Mouse (Mus musculus) hindbrain, embryonic 13.5 days (tissue): Measurements from ENCODE around the gene Ift46. TPM values are rescaled to one million over a fixed set of nuclear protein-coding genes. Genes with fewer than 3 reads are reported as not detected.

ENCODE experiments used
- ATAC-seq: fragments of 200-750 bp; cut with Nextera tagmentation; 2 replicates; pipeline ENCODE4 v1.8.0; 2017; ENCODE audit warnings: moderate TSS enrichment; ENCODE audit not compliant: low FRiP score
- H3K27ac ChIP-seq: fragments of 300-500 bp; sonication (generic); 2 replicates; pipeline ENCODE4 v1.5.1; 2015; ENCODE audit warnings: inconsistent platforms, mild to moderate bottlenecking, moderate library complexity
- H3K27me3 ChIP-seq: fragments of 300-500 bp; sonication (generic); 2 replicates; pipeline ENCODE4 v1.6.1; 2015; ENCODE audit warnings: mild to moderate bottlenecking, inconsistent platforms
- H3K36me3 ChIP-seq: fragments of 300-500 bp; sonication (generic); 2 replicates; pipeline ENCODE4 v1.6.1; 2015; ENCODE audit warnings: mild to moderate bottlenecking, inconsistent platforms
- H3K4me1 ChIP-seq: fragments of 300-500 bp; sonication (generic); replicated peaks from 2 replicates; pipeline ENCODE4 v1.6.1; 2015; ENCODE audit warnings: inconsistent platforms
- H3K4me2 ChIP-seq: fragments of 300-500 bp; sonication (generic); 2 replicates; pipeline ENCODE4 v1.6.1; 2015; ENCODE audit warnings: inconsistent platforms, mild to moderate bottlenecking, moderate library complexity
- H3K4me3 ChIP-seq: fragments of 300-500 bp; sonication (generic); 2 replicates; pipeline ENCODE4 v1.5.1; 2015; ENCODE audit warnings: mild to moderate bottlenecking, inconsistent platforms
- H3K9ac ChIP-seq: fragments of 300-500 bp; sonication (generic); 2 replicates; pipeline ENCODE4 v1.6.1; 2015; ENCODE audit warnings: mild to moderate bottlenecking, inconsistent platforms
- H3K9me3 ChIP-seq: fragments of 300-500 bp; sonication (generic); 2 replicates; pipeline ENCODE4 v1.6.1; 2016; ENCODE audit warnings: inconsistent platforms
- WGBS: fragments of 180-500 bp; shearing (Covaris S2); methylation state at CpG from one replicate; pipeline ENCODE4 v1.1.7; 2015; 5-methylcytosine and 5-hydroxymethylcytosine counted together
- polyA plus RNA-seq: library from polyadenylated mRNA; unstranded; fragments of >200 nt; fragmentation: Nextera tagmentation; extraction: Ambion mirVana; gene quantifications from 2 replicates; pipeline ENCODE4 v1.2.1, GENCODE M21; 2015

The Ift46 gene
- polyA plus RNA-seq, 1 experiment from 2014 or later = 163 TPM

DNA sequence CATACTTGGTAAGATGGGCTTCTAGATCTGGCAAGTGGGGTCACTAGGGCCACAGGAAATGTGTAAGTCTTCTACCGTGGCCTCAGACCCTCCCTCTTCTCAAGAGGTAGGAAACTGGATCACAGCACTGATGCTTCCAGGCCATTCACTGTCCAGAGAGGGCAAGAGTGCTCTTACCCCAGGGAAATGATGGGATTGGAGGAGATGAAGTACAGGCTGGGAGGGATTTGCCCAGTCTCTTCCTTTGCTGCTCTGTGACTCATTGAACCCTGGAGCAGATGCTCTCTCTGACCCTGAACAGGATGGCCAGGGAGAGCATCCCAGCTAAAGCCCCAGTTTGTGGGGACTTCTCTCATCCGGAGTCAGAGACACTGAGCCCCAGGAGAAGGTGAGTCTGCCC lies 43.0 kb upstream of the Ift46 start:
- no peak overlapping the region for H3K4me3 ChIP-seq
- no peaks in the 10 kb centered on the region for H3K27me3 ChIP-seq
- no peak overlapping the region for H3K9ac ChIP-seq
- no peaks in the 10 kb centered on the region for H3K36me3 ChIP-seq
- no peak for ATAC-seq
- peak overlapping the region; percentile 82 for H3K27ac ChIP-seq
- H3K4me2 ChIP-seq = no peak overlapping the region
- H3K4me1 ChIP-seq = peaks cover 72% of the 10 kb centered on the region
- H3K9me3 ChIP-seq = no peaks in the 10 kb centered on the region
- 48% methylated on average over 2 of the region's 2 CpGs for WGBS

DNA sequence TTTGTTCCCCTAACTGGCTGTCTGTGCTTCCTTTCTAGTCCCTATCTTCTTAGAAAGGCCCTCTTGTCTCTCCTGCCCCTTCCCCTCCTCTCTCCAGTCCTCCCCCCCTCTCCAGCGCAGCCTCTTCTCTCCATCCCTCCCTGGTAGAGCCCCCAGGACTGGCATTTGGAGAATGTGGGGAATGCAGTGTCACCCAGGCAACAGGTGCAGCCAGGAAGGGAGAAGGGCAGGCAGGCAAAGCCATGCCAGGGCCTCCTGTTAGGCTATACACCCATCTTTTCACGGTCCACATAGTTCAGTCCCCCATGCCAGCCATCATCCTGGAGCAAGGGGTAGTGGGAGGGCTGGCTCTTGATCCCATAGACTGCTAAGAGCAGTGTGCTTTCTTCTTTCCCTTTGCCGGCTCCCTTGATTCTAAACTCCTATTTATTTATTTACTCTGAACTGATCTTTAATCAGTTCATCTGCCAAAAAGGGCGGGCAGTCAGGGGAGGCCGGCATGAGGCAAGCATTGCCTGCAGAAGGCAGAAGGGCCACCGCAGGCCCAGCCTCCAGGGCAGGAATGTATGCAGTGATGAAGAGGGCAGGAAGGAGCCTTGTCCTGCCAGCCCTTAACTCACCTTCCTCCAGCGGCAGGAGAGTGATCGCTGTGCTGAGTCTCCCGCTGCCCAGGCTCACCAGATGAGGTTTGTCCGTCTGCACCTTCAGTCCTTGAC lies 41.1 kb upstream of the Ift46 start:
- H3K4me1 ChIP-seq = peaks cover 58% of the 10 kb centered on the region
- H3K9ac ChIP-seq = no peak overlapping the region
- H3K4me2 ChIP-seq = no peak overlapping the region
- no peak overlapping the region for H3K4me3 ChIP-seq
- WGBS = 49% methylated on average over 10 of the region's 10 CpGs
- no peaks in the 10 kb centered on the region for H3K27me3 ChIP-seq
- ATAC-seq = no peak
- H3K27ac ChIP-seq = peak overlapping the region; percentile 50
- H3K9me3 ChIP-seq = no peaks in the 10 kb centered on the region
- no peaks in the 10 kb centered on the region for H3K36me3 ChIP-seq

DNA sequence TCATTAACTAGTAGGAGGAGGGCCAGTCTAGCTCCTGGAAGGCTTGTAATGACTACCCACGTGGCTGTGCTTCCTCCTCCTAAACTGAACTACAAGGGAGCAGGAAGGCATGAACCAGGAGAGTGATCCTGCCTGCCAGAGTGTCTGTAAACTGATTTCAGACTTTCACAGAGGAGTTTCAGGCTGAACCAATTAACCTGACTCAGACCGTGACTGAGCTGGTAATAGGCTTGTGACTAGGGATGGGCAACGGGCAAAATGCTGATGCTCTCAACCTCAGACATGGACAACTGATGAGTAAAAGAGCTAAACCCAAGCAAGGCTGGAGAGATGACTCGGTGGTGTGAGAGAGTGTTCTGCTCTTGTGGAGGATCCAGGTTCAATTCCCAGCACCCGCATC lies 40.3 kb upstream of the Ift46 start:
- Histone ChIP-seq H3K27me3 (peaks cover 3% of the 10 kb centered on the region), H3K9me3 (no peaks in the 10 kb centered on the region), H3K4me2 (no peak overlapping the region), H3K9ac (no peak overlapping the region), H3K4me3 (no peak overlapping the region), H3K4me1 (peaks cover 50% of the 10 kb centered on the region), H3K36me3 (no peaks in the 10 kb centered on the region), H3K27ac (0 out of 2 replicates have a peak overlapping the region, but pooled peaks have one; percentile 50)
- 67% methylated on average over 5 of the region's 5 CpGs for WGBS
- ATAC-seq = no peak

DNA sequence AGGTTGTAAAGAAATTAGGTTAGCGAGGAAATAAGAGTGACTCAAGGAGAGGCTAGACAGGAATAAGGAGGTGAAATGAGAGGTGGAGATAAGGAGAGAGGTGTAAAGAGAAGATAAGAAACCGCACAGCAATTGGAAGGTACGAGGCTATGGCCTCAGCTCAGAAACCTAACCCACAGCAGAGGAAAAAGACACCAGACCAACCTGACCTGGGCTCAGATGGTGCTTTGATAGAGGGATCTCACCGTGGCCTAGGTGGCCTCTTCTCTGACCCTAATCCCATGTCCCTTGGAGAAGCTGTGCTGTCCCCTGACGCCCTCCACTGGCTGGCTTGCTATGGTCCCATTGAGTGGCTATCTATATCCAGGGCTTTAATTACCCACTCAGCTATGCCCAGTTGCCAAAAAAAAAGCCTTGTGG lies 35.6 kb upstream of the Ift46 start:
- no peak overlapping the region for H3K4me2 ChIP-seq
- no peaks in the 10 kb centered on the region for H3K36me3 ChIP-seq
- 78% methylated on average over 5 of the region's 5 CpGs for WGBS
- ATAC-seq = no peak
- no peak overlapping the region for H3K4me3 ChIP-seq
- no peaks in the 10 kb centered on the region for H3K9me3 ChIP-seq
- H3K4me1 ChIP-seq = peaks cover 28% of the 10 kb centered on the region
- no peak overlapping the region for H3K27ac ChIP-seq
- H3K27me3 ChIP-seq = peaks cover 41% of the 10 kb centered on the region
- no peak overlapping the region for H3K9ac ChIP-seq

DNA sequence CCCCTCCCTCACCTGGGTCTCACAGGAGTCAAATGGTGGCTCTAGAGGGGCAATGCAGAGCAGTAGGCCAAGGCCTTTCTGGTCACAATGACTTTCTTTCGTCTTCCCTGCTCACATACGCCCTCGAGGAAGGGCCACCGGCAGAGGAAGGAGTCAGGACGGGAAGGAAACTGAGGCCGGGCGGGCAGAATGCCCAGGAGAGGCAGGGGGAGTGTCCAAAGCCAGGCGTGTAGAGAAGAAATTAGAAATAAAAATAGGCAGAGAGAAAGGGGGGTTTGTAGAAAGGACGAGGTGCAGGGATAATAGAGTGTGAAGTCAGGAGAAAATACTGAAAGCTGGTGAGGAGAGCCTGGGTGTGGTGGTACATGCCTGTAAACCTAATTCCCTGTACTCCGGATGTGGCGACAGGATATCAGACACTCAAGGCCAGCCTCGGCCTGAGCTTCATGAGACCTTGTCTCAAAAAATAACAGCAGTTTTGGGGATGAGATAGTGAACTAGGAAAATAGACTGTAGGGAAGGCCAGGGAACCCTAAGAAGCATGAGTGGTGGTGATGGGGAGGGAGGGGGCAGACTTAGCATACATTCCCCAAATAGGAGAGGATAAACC lies 34.7 kb upstream of the Ift46 start:
- H3K9ac ChIP-seq = peak overlapping the region; percentile 79
- peak overlapping the region; percentile 30 for H3K27ac ChIP-seq
- peak overlapping the region; percentile 97 for H3K4me2 ChIP-seq
- ATAC-seq = no peak
- H3K27me3 ChIP-seq = peaks cover 41% of the 10 kb centered on the region
- H3K4me3 ChIP-seq = peak overlapping the region; percentile 59
- H3K36me3 ChIP-seq = no peaks in the 10 kb centered on the region
- peaks cover 24% of the 10 kb centered on the region for H3K4me1 ChIP-seq
- H3K9me3 ChIP-seq = no peaks in the 10 kb centered on the region
- 53% methylated on average over 12 of the region's 12 CpGs for WGBS

DNA sequence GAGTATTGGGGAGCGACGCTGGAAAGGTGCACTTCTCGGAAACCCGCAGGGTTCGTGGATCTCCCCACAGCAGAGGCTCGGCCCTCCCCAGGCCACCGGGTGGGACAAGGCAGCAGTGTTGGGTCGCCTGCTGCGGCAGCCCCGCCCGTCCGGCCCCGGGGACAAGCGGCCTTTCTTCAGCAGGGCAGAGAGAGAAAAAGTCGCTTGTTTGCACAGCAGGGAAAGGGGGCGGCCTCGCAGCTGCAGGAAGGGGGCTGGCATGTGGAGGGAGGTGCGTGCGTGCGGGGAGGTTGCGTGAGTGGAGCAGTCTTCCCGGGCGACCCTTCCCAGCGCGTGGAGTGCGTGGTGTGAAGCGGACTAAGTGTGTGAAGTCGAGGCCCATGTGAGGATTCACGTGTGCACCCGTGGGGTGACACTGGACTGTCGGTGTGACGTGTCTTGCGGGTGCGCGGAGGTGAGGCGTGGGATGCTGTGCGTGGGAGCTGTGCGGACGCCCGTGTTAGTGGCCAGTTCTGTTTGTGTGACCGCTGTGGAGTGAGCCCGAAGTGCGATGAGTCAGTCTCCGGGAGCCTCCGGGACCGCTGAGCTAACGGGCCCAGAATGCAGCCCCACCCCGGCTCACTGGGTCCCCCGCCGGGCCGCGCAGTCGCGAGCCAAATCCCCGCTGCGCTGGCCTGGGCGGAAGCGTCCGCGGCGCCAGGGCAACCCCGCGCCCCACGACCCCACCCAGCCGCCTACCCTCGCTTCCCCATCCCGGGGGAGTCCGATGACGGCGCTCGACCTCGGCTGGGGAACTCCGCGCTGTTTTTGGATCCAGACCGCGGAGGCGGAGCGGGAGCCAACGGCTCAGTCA lies 33.8 kb upstream of the Ift46 start:
- Histone ChIP-seq H3K4me3 (peak overlapping the region; percentile 59), H3K9me3 (no peaks in the 10 kb centered on the region), H3K36me3 (no peaks in the 10 kb centered on the region), H3K4me1 (peaks cover 24% of the 10 kb centered on the region), H3K4me2 (peak overlapping the region; percentile 97), H3K9ac (peak overlapping the region; percentile 79), H3K27me3 (peaks cover 41% of the 10 kb centered on the region), H3K27ac (peak overlapping the region; percentile 30)
- ATAC-seq = peak; percentile 46
- WGBS = under 1% methylated on average over 77 of the region's 79 CpGs

DNA sequence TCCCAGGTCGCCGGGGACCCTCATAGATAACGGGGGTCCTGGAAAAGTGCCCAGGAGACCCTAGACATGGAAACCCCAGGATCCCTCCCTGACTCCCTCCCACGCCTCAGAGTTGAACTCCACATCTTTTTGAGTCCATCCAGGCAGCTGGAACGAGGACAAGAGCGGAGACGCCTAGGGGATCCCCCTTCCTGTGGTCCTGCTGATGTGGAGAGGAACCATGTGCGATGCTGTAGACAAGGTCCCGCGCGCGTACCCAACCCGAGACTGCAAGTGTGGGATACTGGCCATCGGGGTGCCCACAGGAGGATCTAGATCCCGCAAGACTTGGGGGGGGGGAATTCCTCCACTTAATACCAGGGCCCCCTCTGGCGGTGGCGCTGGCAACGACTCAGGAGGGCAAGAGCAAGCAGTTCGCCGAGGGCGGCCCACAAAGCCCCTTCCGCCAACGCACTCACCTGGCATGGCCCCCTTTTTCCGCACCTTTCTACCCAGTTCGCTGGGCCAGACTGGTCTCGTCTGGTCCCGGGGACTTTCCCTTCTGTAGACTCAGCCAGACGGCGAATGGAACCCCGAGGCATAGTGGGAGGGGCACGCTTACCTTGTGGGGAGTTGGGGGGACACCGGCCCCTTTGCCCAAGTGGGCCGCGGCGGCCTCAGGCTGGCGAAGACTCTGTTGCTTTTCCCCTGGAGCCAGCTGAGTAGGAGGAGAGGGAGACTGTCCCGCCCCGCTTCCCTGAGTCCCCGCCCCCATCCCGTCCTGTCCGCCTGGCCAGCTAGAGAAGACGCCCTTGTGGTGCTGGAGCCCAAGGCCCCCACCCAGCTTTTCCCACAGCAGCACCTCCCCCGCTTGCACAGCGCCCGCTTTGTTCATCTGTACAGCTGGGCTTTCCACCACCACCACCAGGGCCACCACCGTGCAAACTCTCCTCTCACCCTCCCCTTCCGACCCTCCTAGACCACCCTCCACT lies 32.9 kb upstream of the Ift46 start, which contains the start of gene Phldb1:
Phldb1 (minus strand) TSS at position 675 of the 971 bp plus-strand sequence.
- Histone ChIP-seq H3K27ac (peak within 1 kb of the TSS; percentile 30), H3K9ac (peak within 1 kb of the TSS; percentile 79), H3K4me1 (peaks cover 24% of the 10 kb centered on the region), H3K27me3 (peaks cover 41% of the 10 kb centered on the region), H3K36me3 (no peaks in the 10 kb centered on the region), H3K9me3 (no peaks in the 10 kb centered on the region), H3K4me3 (peak within 1 kb of the TSS; percentile 59), H3K4me2 (peak within 1 kb of the TSS; percentile 97)
- WGBS = under 1% methylated on average over 47 of the region's 47 CpGs
- peak; percentile 73 for ATAC-seq

DNA sequence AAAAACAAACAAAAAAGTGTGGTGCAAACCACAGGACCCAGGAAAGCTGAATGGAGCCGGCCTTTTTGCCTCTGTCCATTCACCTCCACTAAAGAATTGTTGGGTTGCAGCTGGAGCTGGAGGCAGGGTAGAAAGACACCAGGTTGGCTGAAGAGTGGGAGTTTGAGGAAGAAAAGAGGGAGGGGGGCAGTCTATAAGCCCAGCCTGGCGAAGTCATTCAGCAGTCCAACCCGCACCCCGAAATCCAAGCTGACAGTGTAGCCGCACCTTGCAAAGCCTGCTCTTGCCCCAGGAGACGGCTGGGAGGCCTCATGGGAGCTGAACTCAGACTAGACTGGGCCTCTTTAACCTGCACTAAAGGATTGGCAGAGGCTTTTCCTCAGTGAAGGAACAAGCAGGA lies 31.8 kb upstream of the Ift46 start:
- no peak overlapping the region for H3K9ac ChIP-seq
- no peak overlapping the region for H3K4me3 ChIP-seq
- H3K4me1 ChIP-seq = peaks cover 24% of the 10 kb centered on the region
- no peak overlapping the region for H3K4me2 ChIP-seq
- H3K27me3 ChIP-seq = peaks cover 41% of the 10 kb centered on the region
- peaks cover 2% of the 10 kb centered on the region; the same call in 1 of the 2 replicates for H3K36me3 ChIP-seq
- H3K9me3 ChIP-seq = no peaks in the 10 kb centered on the region
- H3K27ac ChIP-seq = no peak overlapping the region
- ATAC-seq = no peak
- 79% methylated on average over 6 of the region's 6 CpGs for WGBS

DNA sequence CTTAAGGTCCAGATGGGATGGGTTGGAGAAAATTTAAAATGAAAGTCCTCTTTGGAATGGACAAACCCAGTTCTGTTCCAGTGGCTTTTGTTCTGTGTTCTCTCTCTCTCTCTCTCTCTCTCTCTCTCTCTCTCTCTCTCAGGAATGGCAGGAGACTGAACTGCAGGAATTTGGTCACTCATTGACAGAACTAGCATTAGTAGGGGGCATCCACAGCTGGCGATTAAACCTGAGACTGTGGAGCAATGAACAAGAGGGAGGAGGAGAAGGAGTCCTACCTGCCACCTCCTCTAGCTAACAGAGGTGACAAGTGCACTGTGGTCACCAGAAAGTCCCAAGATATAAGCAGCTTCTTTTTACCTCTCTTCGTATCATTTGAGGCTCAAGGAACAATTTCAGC lies 31.4 kb upstream of the Ift46 start:
- Histone ChIP-seq H3K9me3 (no peaks in the 10 kb centered on the region), H3K9ac (no peak overlapping the region), H3K4me2 (no peak overlapping the region), H3K27me3 (peaks cover 41% of the 10 kb centered on the region), H3K4me1 (peaks cover 24% of the 10 kb centered on the region), H3K36me3 (peaks cover 6% of the 10 kb centered on the region), H3K27ac (no peak overlapping the region), H3K4me3 (no peak overlapping the region)
- ATAC-seq = no peak
- 52% methylated on average over 2 of the region's 2 CpGs for WGBS

DNA sequence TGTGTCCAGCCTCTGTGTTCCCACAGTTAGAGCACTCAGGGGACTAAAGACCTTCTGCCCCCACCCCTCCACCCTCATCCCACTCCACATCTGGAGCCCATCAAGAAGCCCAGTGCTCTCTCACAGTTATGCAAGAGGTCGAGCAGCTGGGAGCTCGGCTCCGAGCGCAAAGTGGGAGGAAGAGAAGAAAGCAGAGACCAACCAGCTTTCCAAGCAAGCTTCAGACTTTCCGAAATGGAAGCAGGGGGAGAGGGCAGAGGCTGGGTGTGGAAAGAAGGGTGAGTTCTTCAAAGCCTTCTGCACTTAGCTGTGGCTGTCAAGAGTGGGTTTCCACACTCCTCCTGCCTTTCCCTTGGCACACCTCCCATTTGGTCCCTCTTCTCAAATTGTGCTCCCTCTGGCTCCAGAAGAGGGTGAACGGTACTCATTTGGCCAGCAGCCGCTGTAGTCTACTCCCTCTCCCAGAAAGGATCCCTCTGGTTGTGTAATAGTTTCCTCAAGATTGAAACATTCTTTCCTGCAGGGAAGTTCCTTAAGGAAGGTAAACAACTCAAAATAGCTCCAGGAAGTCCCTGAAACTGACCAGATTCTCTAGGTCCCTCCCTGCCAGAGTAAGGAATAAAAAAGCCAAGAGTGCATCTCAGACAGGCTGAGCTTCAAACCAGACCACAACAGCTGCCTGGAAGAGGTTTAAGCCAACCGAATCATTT lies 30.3 kb upstream of the Ift46 start:
- WGBS = 62% methylated on average over 8 of the region's 8 CpGs
- Histone ChIP-seq H3K9ac (no peak overlapping the region), H3K4me1 (peaks cover 24% of the 10 kb centered on the region), H3K9me3 (no peaks in the 10 kb centered on the region), H3K36me3 (peaks cover 9% of the 10 kb centered on the region), H3K4me2 (no peak overlapping the region), H3K27me3 (peaks cover 38% of the 10 kb centered on the region), H3K4me3 (no peak overlapping the region), H3K27ac (no peak overlapping the region)
- no peak for ATAC-seq

DNA sequence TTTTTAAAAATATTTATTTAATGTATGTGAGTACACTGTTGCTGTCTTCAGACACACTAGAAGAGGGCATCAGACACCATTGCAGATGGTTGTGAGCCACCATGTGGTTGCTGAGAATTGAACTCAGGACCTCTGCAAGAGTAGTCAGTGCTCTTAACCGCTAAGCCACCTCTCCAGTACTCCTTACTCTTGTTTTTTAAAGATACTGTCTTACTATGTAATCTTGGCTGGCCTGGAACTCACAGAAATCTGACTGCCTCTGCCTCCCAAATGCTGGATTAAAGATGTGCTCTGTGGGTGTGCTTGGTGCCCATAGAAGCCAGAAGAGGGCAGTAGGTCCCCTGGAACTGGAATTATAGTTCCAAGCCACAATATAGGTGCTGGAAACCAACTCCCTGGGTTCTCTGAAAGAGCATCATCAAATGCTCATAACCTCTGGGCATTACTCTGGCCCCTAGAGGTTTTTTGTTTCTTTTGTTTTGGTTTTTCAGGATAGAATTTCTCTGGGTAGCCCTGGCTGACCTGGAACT lies 27.0 kb upstream of the Ift46 start:
- ATAC-seq = no peak
- no peak overlapping the region for H3K27ac ChIP-seq
- no peak overlapping the region for H3K9ac ChIP-seq
- no peaks in the 10 kb centered on the region for H3K9me3 ChIP-seq
- H3K36me3 ChIP-seq = peaks cover 42% of the 10 kb centered on the region
- no peak overlapping the region for H3K4me3 ChIP-seq
- no peak overlapping the region for H3K4me2 ChIP-seq
- H3K27me3 ChIP-seq = peaks cover 6% of the 10 kb centered on the region; the same call in 1 of the 2 replicates
- WGBS = 87% methylated on average over 1 of the region's 1 CpGs
- no peaks in the 10 kb centered on the region for H3K4me1 ChIP-seq
